Mouse (Mus musculus) kidney, adult 2 months (tissue): ENCODE measurements around the gene AW011738.

ENCODE experiments used
- CTCF ChIP-seq: fragments of 200-500 bp; conservative IDR thresholded peaks from 2 replicates; pipeline ENCODE4 v1.5.1; 2011; ENCODE audit warnings: low read depth, mild to moderate bottlenecking, control low read depth, low read length, moderate library complexity, mixed read lengths; ENCODE audit not compliant: insufficient read depth, insufficient read length
- POLR2A ChIP-seq: fragments of 200-500 bp; IDR thresholded peaks from one replicate; pipeline ENCODE4 v1.6.1; 2011; ENCODE audit warnings: low read depth, low read length, control low read depth

DNA sequence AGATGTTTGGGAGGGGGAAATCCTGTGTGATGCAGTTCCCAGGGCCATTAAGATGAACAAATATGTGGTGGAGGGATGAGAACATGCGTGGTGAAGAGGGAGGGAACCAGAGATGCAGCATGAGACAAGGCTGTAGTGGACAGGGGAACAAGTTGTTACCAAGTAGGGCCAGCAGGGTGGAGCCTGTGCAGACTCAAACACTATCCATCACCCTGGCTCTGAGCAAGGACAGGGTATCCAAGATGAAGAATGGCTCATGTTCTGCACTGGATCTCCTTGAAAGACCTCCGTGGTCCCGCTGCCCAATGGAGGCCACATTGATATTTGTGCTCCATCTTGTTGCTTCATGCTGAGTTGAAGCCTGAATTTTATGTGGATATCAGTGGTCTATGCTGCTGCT is 48.3 kb upstream of the AW011738 start:
- TF ChIP-seq CTCF (no peak), POLR2A (no peak)
